Mouse (Mus musculus): Measurements from ENCODE around the gene Mrps11.

The Mrps11 gene

DNA sequence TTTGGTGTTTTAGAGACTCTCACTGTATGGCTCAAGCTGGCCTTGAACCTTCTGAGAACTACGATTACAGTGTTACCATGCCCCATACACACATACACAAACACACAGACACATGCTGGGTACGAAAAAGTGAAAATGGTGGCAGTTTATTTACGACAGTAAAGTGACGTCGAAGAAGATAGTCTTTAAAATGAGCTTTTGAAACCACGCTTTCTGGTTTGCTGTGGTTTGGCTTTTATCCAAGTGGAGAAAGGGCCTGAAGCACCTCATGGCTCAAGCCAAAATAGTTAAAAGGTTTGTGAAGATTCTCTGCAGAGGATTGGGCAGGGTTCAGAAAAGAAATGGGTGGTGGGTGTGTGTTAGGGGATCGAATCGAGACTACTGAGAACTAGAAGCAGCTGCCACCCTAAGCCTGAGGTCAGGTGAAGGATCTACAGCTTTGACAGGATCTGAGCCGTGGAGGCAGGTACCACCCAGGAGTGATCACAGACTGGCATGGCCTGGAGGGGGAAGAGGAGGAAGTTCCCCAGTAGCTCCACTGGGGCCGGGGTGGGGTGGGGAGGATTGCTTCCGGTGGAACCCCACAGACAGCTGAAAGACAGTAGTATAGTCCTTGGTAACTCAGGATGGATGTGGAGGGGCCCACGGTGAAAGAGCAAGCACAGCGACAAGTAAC lies 11.1 kb downstream of the Mrps11 start:
- DNase-seq: no peak

DNA sequence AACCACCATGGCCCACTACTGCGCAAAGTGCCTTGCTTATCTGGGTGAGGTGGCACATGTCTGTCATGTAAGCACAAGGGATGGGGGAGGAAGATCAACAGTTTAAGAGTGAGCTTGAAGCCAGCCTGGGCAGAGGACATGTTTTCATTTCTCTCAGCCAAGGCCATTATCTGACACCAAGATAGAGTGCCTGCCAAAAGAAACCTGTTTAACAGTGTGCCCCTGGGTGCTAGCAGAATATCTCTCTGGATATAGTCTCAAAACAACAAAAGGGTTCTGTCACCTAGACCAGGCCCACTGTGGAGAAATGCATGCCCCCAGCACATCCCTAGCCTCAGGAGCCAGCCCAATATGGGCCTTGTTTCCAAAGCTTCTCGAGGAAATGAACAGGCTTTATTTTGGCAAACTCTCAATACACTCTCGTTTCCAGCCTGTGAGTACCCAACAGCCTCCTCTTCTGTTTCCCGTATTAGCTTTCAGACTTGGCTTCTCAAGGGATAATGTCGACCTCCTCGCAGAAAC lies 11.7 kb downstream of the Mrps11 start:
- DNase-seq: no peak

DNA sequence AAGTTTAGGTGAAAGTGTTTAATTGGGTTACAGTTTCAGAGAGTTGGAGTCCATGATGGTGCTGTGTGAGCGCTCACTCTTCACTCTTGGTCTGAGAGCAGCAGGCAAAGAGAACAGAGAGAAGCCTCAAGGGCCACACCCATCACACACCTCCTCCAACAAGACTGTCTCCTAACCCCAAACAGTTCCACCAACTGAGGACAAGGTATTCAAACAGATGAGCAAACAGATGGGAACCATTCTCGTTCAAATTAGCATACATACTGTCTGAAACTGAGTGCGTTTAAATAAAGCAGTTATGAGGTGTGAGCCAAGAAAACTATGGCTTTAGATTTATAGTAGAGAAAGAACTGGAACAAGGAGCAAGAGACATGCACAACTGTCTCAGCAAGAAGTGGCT lies 13.7 kb downstream of the Mrps11 start:
- DNase-seq: no peak

DNA sequence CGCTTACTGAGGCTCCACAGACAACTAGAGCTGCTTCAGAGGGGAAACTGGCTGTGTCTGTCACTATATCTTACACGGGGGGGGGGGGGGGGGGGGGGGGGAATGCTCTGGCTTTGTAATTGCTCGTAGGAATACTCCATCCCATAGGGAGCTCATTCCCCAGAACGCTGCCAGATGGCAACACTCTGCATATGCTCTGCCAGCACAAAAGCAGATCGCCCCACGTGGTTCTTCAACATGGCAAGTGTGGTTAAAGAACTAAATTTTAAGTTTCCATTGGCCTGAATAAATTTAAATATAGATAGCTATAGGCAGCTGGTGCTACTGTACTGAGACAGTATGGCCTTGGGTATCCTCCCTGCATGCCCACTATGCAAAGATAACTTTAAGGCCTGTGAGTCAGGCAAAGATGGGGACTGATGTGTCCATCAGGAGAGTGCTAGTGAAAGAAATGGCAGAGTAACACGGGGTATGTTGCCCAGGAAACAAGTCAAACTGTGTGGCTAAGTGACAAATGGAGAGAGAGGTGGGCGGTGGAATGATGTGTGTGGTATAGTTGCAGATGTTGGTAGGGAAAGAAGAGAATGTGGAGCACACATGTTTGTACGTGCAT lies 15.0 kb downstream of the Mrps11 start:
- DNase-seq: no peak

DNA sequence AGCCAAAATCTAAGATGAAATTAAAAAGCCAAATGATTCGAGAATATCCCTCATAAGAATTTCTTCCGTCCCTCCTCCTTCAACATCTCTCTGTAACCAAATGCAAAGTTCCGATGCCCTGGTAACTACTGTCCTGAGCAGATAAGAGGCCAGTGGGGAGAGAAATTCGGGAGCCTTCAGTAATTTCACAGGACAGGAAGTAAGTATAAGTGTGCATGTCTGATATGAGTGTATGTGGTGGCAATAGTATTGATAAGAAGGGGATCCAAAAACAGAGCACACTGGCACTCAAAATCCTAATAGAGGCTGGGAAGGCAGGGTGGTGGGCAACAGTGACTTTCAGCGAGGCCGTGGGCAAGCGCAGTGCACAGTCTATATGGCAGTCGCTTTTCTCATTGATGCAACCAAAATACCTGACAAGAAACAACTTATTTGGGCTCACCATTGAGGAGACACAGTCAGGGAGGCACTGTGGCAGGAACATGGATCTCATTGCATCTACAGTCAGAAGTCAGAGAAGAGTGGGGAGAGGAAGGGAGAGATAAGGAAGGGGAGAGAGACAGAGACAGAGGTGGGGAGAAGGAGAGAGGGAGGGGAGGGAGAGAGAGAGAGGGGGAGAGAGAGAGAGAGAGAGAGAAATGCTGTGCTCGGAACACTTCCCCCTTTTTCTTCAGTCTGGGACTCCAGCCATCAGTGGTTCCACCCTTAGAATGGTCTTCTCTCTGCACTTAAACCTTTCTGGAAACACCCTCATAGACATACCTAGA lies 17.0 kb downstream of the Mrps11 start:
- DNase-seq: no peak

DNA sequence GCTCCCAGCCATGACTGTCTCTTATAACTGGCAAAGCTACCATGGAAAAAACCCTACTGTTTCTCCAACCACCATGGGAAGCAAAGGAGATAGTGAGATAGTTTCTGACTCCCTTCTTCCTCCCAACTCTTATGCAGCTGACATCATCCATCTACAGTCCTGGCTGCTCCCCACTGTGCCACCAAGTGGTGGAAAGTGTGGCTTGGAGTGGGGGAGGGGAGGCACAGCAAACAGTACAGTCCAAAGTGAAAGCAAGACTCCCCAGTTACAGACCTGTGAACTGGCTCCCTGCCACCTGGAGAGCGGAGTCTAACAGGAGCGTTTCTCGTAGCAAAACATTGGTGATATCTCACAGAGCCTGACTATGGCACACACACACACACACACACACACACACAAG lies 20.9 kb downstream of the Mrps11 start:
- no peak for DNase-seq

DNA sequence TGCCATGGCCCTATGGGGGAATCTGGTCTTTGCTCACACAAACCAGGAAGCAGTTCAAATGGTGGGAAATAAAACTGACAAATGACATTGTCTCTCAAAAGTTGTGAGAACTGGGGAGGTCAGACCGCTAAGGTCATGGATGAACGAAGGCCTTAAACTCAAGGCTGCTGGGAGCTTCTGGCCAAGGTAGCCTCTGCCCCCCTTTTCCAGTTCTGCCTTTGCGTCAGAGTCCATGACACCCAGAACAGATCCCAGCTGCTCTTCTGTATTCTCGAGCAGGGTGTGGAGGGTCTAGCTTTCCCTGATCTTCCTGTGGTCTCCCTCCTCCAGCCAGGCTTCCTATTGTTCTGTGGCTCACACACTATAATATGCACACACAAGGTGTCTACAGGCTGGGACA lies 24.3 kb downstream of the Mrps11 start:
- DNase-seq: no peak

DNA sequence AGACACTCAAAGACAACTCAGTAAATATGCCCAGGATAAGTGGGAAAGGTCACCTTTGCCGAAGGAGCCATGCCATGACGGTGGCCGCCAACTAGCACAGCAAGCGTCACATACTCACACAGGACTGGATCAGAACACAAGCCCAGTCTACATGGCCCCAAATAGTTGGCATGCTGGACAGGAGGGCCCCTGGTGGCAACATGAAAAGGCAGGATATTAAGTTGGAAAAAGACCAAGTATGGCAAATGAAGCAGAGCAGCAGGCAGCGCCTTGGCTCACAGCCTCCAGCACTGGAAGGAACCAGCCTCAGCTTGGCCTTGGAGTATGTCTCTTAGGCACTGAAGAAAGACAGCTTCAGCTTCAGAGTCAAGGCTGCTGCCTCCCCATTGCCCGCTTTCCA lies 30.9 kb downstream of the Mrps11 start:
- DNase-seq: peak; percentile 73

DNA sequence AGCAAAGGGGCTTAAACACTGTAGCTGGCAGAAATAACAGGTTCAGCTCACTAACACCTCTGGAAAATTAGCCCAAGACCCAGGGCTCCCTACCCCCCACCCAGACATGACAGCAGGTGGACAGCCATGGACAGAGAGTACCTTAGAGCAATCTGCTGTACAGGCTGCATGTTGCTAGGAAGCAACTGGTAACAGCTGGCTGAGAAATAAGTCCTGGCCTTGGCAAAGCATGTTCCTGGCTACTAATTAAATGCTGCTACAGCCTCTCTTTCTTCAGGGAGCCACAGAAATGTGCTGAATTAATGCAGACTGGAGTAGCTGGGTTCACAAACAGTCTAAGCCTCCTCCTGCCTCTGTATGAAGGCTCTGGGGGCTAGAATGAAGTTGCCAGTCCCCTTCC lies 31.8 kb downstream of the Mrps11 start:
- DNase-seq: no peak

DNA sequence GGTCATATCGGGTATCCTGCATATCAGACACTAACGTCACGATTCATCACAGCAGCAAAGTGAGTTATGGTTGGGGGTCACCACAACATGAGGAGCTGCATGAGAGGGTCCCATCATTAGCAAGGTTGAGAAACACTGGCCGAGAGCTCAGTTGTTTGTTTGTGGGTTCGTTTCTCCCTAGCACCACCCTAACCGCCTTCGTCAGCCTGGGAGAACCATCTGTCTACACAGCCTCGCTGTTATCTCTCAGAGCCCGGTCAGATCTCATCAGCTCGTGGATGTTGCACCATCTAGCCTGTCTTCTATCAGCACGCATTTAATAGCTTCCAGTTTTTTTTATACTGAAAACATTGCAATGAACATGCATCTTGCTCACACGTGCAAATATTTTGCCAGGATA lies 35.4 kb downstream of the Mrps11 start:
- no peak for DNase-seq

DNA sequence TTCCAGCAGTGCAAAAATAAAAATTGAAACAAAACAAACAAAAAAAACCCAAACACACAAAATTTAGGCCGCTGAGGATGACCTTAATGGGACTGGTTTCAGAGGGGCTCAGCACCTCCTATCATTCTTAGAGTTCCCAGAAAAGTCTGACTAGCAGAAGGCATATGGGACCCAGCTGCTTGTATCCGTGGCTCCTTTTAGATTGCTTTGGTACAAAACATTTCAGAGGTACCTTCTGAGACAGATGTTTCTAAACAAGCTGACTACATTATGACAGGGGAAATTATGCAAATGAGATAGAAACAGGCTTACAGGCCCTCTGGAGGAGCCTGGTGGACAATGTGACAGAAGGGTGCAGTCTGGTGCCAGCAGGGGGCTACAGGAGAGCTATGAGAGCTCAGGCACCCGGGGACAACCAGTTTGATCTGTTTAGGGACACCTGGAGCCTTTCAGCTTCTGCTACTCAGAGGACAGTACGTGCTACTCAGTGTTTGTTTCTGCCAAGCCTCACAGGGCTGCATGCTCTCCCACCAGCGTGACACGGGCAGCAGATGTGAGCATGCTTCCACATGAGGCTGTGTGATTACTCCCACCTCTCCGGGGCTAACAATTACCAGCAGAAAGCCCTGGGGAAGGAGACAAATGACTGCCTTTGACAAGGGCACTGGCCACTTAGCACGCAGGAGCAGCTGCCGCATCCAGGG lies 43.9 kb downstream of the Mrps11 start:
- DNase-seq: no peak

DNA sequence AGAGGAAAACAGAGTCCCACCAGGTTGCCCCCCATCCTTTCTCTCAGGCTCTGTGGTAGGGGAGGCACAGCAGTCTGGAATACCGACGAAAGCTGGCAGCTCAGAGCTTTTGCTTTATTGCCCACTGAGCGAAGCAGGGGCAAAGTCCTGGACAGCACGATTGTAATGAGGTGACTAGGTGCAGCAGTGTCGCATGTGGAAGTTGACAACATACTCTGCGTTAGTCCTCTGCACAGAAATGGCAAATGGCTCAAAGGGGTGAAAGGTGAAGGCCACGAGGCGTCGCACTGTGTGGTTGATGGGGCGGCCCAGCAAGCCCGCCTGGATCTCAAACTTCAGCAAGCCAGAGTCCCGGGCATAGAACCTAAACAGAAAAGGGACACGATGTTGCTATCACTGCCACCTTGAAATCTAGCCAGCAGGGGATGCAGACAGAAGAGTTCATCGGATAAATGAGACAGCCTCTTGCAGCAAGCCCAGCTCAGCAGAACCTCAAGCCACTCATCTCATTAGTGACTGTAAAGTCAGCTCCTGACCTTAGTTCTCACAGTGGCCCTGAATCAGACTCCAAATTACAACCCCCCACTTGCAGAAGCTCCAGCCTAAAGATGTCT lies 44.9 kb downstream of the Mrps11 start:
- DNase-seq: no peak

DNA sequence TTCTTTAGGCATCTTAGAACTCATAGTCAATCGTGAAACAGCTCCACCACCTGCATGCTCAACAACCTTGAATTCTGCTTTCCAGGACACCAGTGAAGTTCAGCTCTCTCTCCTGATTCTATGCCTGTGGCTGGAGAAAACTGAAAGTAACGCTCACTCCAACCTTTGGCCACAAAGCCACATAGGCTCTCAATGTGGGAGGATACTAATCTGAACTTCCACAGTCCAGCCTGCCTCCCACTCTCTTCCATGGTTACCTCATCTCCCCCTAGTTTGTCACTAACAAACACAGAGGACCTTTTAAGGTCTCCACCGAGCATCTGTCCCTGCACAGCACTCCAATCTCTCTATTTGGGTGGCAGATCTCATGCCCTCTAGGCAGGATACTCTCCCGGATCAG lies 52.7 kb downstream of the Mrps11 start:
- DNase-seq: no peak

DNA sequence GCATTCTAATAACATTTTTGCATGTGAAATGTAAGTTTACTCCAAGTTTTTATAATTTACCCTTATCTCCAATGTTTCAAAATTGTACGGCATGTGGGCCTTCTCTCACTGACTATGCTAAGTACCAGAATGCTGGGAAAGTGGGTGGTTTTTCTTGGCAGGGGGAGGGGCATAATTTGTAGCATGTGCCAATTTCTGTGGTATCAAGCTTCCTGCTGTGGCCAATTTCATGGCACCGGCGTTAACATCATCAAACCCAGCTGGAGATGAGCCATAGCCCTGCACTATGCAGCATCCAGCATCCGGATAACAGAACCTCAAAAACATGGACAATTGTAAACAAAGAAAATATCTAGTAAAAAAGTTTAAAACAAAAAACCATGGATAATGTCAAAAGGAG lies 54.3 kb downstream of the Mrps11 start:
- DNase-seq: no peak

DNA sequence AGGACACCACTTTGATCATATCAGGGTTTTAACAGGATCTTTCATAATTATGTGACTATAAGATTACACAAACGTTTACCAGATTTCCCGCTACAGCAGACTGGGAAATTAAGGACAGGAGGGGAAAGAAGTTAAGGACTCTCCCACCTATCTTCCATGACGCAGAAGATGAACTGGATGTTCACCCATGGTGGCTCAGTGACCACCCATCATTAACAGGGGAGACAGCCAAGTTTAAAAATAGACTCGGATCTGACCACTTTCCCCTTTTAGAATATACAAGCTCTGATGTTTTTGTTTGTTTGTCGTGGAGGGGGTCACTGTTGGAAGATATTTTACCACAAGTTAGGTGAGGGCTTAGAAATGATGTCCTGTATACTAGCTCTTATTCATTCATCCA lies 58.7 kb downstream of the Mrps11 start:
- no peak for DNase-seq

Measured in cerebellum, adult 9-11 months (tissue).